Mouse (Mus musculus): Measurements from ENCODE around the gene Ppp4c. TPM values are rescaled to one million over a fixed set of nuclear protein-coding genes. Genes with fewer than 3 reads are reported as not detected.

The Ppp4c gene
- polyA plus RNA-seq, 1 experiment, result 130 TPM

DNA sequence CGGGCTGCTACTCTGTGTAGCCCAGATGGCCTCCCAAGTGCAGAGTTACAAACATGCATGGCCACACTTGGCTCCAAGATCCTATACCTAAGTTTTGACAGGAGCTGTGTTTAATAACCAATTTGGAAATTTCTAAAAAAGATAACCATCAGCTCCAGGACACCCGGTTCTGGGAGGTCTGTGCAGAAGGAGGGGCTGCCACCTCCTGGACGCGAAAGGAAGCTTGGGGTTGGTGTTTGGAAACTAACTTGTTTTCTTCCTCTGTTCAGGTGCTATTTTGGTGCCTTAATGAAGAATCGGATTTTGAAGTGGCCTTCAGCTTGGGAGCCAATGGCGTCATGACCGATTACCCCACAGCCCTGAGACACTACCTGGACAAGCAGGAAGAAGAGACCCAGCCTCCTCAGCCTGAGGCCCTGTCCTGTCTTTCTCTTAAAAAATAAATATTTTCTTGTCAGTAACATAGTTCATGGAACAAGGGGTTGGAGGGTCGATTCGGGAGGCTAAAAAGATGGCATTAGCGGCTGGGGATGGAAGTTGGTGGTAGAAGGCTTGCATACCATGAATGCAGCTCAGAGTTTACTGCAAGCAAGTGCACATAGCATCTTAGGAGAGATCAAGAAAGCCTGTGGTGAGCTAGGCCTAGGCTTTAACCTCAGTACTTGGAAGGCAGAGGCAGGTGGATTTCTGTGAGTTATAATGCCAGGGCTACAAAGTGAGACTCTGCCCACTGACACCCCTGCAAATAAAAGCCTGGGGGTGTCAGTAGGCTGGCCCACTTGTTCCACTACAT is 16.9 kb downstream of the Ppp4c start:
- 50% methylated on average over 10 of the region's 10 CpGs for WGBS
- H3K4me1 ChIP-seq (ENCODE audit: control insufficient read depth, insufficient read depth, low read length), result peaks cover 10% of the 10 kb centered on the region

DNA sequence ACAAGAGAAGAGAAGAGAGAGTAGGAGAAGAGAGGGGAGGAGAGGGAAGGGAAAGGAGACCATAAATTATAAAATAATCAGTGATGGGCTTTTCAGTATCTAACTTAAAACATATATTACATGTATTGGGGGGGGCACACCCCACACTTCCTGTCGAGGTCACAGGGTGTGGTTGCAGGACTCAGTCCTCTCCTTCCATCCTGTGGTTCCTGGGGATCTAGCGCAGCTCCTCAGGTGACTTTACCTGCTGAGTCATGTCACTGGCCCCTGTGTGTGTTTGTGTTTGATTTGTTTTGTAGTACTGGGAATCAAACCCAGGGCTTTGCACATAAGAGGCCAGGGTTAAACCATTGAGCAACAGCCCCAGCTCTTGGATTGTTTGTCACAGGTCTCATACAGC is 17.8 kb downstream of the Ppp4c start:
- 22% methylated on average over 2 of the region's 2 CpGs for WGBS
- no peak for TF ChIP-seq POLR2A (IDR thresholded peaks at IDR 0.05; ENCODE audit: borderline replicate concordance, control insufficient read depth, low read depth, low read length)
- no peak for TF ChIP-seq CTCF (IDR thresholded peaks at IDR 0.05; ENCODE audit: control insufficient read depth, insufficient read depth, low read length)
- Histone ChIP-seq H3K27ac (ENCODE audit: control insufficient read depth, insufficient read depth, low read depth, low read length, poor library complexity) (no peak overlapping the region), H3K4me3 (replicated peaks; ENCODE audit: control insufficient read depth, low read depth, low read length) (no peak overlapping the region), H3K4me1 (ENCODE audit: control insufficient read depth, insufficient read depth, low read length) (peaks cover 7% of the 10 kb centered on the region)

More for the DNA sequence above, 16.9 kb downstream of the Ppp4c start:
- H3K4me3 ChIP-seq (replicated peaks; ENCODE audit: control insufficient read depth, low read depth, low read length), result no peak overlapping the region
- TF ChIP-seq CTCF (IDR thresholded peaks at IDR 0.05; ENCODE audit: control insufficient read depth, insufficient read depth, low read length) (peak; percentile 57), POLR2A (IDR thresholded peaks at IDR 0.05; ENCODE audit: borderline replicate concordance, control insufficient read depth, low read depth, low read length) (no peak)
- H3K27ac ChIP-seq (ENCODE audit: control insufficient read depth, insufficient read depth, low read depth, low read length, poor library complexity), result no peak overlapping the region

DNA sequence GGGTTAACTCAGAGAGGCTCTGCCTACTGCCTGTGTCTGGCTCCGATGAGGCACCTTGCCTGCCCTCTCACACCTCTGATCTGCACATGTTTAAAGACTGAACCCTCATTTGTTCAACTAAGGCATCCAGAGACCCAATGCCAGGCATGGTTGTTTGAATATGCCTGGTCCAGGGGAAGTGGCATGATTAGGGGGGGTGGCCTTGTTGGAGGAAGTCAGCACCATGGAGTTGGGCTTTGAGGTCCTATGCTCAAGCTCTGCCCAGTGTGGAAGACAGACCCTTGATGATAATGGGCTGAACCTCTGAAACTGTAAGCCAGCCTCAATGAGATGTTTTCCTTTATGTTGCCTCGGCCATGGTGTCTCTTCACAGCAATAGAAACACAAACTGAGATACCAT is 18.9 kb downstream of the Ppp4c start:
- no peak for TF ChIP-seq CTCF (IDR thresholded peaks at IDR 0.05; ENCODE audit: control insufficient read depth, insufficient read depth, low read length)
- TF ChIP-seq POLR2A (IDR thresholded peaks at IDR 0.05; ENCODE audit: borderline replicate concordance, control insufficient read depth, low read depth, low read length), result no peak
- Histone ChIP-seq H3K4me3 (replicated peaks; ENCODE audit: control insufficient read depth, low read depth, low read length) (no peak overlapping the region), H3K4me1 (ENCODE audit: control insufficient read depth, insufficient read depth, low read length) (peaks cover 7% of the 10 kb centered on the region), H3K27ac (ENCODE audit: control insufficient read depth, insufficient read depth, low read depth, low read length, poor library complexity) (no peak overlapping the region)
- 83% methylated on average over 2 of the region's 2 CpGs for WGBS

DNA sequence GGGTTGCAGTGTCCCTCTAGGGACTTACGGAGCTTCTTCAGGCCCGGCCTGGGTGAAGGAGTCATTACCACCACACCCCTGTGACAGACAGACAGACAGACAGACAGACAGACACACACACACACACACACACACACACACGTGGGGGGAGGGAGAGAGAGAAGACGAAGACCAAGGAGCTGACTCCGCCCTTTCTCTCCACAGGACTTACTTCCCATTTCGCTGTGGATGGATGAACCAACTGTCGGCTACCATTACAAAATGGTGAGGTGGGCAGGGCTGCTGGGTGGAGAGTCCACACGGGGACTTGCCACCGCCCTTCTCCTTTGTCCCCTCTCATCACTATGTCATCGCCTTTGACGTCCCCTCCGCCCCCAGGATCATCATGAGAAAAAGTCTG is 21.5 kb downstream of the Ppp4c start:
- TF ChIP-seq CTCF (IDR thresholded peaks at IDR 0.05; ENCODE audit: control insufficient read depth, insufficient read depth, low read length) (no peak), POLR2A (IDR thresholded peaks at IDR 0.05; ENCODE audit: borderline replicate concordance, control insufficient read depth, low read depth, low read length) (no peak)
- H3K4me3 ChIP-seq (replicated peaks; ENCODE audit: control insufficient read depth, low read depth, low read length), result peak overlapping the region; percentile 59
- peaks cover 2% of the 10 kb centered on the region; the same call in 1 of the 2 replicates for H3K4me1 ChIP-seq (ENCODE audit: control insufficient read depth, insufficient read depth, low read length)
- peak overlapping the region; percentile 49 for H3K27ac ChIP-seq (ENCODE audit: control insufficient read depth, insufficient read depth, low read depth, low read length, poor library complexity)
- WGBS, result 36% methylated on average over 12 of the region's 12 CpGs

DNA sequence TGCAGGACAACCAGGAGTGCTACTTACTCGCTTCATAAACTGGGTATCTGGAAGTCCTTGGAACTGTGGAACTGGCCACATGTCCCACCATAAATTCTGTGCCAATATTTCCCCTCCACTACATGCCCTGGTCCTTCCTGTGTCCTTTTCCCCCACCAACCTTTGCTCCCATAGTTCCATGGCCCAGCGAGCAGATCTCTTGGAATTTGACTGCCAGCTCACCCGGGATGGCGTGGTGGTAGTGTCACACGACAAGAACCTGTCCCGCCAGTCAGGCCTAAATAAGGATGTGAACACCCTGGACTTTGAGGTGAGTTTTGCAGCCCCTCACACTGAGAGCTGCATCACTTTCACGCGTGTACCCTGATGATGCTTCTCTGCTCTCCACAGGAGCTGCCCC is 25.3 kb downstream of the Ppp4c start:
- Histone ChIP-seq H3K27ac (ENCODE audit: control insufficient read depth, insufficient read depth, low read depth, low read length, poor library complexity) (no peak overlapping the region), H3K4me3 (replicated peaks; ENCODE audit: control insufficient read depth, low read depth, low read length) (no peak overlapping the region), H3K4me1 (ENCODE audit: control insufficient read depth, insufficient read depth, low read length) (peaks cover 5% of the 10 kb centered on the region)
- 87% methylated on average over 8 of the region's 8 CpGs for WGBS
- TF ChIP-seq POLR2A (IDR thresholded peaks at IDR 0.05; ENCODE audit: borderline replicate concordance, control insufficient read depth, low read depth, low read length) (no peak), CTCF (IDR thresholded peaks at IDR 0.05; ENCODE audit: control insufficient read depth, insufficient read depth, low read length) (no peak)

DNA sequence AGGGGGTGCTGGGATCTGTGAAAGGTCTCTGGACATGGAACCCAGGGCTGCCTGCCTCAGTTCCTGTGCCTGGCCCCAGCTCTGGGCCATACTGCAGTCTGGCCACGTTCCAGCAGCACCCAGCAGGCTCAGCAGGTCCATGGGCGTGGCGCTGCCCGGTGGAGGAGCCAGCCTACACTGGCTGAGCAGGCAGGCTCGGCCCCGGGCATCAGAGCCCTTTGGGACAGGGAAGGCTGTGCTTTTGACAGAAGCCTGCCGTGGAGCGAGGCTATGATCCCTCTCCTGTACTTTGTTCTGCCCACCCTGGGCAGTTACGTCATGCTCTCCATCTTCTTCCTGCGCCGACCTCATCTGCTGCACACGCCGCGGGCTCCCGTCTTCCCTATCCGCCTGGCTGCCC is 26.1 kb downstream of the Ppp4c start, which contains the start of gene Gdpd3:
Gene Gdpd3 (plus strand): TSS at position 134 of the 400 bp plus-strand sequence.
- H3K4me1 ChIP-seq (ENCODE audit: control insufficient read depth, insufficient read depth, low read length), result peaks cover 5% of the 10 kb centered on the region
- no peak for TF ChIP-seq POLR2A (IDR thresholded peaks at IDR 0.05; ENCODE audit: borderline replicate concordance, control insufficient read depth, low read depth, low read length)
- no peak for TF ChIP-seq CTCF (IDR thresholded peaks at IDR 0.05; ENCODE audit: control insufficient read depth, insufficient read depth, low read length)
- no peak within 1 kb of the TSS for H3K4me3 ChIP-seq (replicated peaks; ENCODE audit: control insufficient read depth, low read depth, low read length)
- 81% methylated on average over 16 of the region's 16 CpGs for WGBS
- H3K27ac ChIP-seq (ENCODE audit: control insufficient read depth, insufficient read depth, low read depth, low read length, poor library complexity), result no peak within 1 kb of the TSS

DNA sequence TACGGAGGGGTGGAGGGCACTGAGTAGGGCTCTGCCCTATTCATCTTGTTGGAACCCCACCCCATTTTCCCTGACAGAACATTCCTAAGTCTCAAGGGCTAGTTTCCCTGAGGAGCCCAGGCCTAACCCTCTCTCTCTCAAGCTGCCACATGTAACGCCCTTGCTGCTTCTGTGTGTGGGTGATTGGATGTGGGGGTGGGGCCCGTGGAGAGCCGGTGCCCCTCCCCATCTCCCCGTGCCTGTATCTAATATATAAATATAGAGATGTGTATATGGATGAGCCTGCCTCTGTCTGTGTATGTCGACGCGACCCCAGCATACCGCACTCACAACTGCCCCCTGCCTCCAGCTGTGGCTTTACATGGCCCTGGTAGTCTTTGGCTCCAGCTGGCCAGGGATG is 26.8 kb downstream of the Ppp4c start:
- no peak overlapping the region for H3K4me3 ChIP-seq (replicated peaks; ENCODE audit: control insufficient read depth, low read depth, low read length)
- peaks cover 8% of the 10 kb centered on the region for H3K4me1 ChIP-seq (ENCODE audit: control insufficient read depth, insufficient read depth, low read length)
- WGBS, result 72% methylated on average over 9 of the region's 9 CpGs
- TF ChIP-seq POLR2A (IDR thresholded peaks at IDR 0.05; ENCODE audit: borderline replicate concordance, control insufficient read depth, low read depth, low read length) (no peak), CTCF (IDR thresholded peaks at IDR 0.05; ENCODE audit: control insufficient read depth, insufficient read depth, low read length) (no peak)
- no peak overlapping the region for H3K27ac ChIP-seq (ENCODE audit: control insufficient read depth, insufficient read depth, low read depth, low read length, poor library complexity)

DNA sequence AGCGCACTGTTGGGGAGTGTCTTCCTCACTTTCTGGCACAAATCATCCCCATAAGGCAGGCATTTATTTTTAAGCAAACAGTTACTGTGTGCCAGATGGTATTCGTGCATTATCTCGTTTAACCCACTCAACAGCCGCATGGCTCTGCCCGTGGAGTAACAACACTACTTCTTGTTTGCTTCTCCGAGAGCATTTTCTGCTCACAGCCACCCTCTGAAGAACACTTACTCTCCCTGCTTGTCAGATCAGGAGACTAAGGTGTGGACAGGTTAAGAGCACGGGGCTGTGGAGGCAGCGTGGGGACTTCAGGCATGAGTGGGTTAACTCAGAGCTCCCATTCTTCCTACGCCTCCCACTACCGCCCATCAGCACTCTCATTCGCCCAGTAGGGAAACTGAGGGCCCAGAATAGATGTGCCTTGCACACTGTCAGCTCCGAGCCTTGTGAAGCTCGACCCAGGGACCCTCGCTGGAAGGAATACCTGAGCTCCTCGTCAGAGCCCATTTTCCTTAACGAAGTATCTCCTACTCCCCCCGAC is 29.8 kb downstream of the Ppp4c start:
- Histone ChIP-seq H3K27ac (ENCODE audit: control insufficient read depth, insufficient read depth, low read depth, low read length, poor library complexity) (no peak overlapping the region), H3K4me1 (ENCODE audit: control insufficient read depth, insufficient read depth, low read length) (peaks cover 8% of the 10 kb centered on the region), H3K4me3 (replicated peaks; ENCODE audit: control insufficient read depth, low read depth, low read length) (no peak overlapping the region)
- 68% methylated on average over 17 of the region's 17 CpGs for WGBS
- no peak for TF ChIP-seq CTCF (IDR thresholded peaks at IDR 0.05; ENCODE audit: control insufficient read depth, insufficient read depth, low read length)
- TF ChIP-seq POLR2A (IDR thresholded peaks at IDR 0.05; ENCODE audit: borderline replicate concordance, control insufficient read depth, low read depth, low read length), result no peak

Measured in bone marrow, adult 2 months (tissue).